13 mouse cellular contexts compared by ENCODE assay signal in the genomic region with DNA sequence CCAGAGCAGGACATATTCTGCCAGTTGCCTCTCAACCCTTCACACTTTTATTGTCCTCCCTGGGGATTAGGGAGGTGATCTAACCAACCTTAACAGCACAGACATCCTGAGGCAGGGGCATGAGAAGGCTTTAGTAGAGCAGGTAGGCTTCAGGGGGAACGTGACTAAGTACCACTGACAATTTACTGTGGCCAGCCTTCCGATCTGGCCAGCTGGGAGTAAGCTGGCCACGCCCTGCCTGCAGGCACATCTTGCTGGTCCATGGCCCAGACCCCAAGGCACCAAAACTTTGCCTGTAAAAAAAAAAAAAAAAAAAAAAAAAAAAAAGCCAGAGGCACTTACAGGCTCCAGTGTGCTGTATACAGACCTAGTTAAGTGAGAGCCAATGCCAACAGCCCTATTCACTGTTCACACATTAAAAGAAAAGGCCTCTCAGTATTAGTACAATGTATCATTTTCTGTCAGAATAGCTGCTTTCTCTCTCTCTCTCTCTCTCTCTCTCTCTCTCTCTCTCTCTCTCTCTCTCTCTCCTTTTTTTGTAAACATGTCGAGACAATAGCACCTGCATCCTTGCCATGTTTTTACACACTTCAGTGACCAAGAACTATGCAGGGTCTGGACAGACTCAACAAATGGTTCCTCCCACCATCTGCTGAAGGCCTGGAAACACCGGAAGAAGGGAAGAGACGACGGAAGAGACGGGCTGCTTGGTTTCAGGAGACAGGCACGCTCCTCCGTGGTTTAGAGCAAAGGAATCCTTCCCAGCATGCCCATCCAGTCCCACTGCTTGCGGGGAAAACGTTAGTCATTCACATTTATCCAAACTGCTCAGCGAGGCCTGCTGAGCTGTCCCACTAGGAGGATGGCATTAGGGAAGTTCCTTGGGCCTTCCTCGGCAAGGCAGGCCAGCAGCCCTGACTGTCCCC. TPM values are rescaled to one million over a fixed set of nuclear protein-coding genes. Genes with fewer than 3 reads are reported as not detected.
DNase-seq lines count a peak whose midpoint lies in the region; ATAC-seq lines count a peak whose summit lies in the region.
"Had no signal": no experiment of that assay in that cellular context is flagged by ENCODE, and none has a peak within 500 bp of the region (broad histone marks: within the 10 kb centered on the region; RNA-seq: fewer than 3 reads in every experiment).

No protein-coding gene starts in this region.

- H3K36me3 ChIP-seq in hindbrain, embryonic 10.5 days: peaks cover 47% of the 10 kb centered on the region
- no peaks in the 10 kb centered on the region for H3K36me3 ChIP-seq in hindbrain, embryonic 11.5 days (ENCODE audit: control insufficient read depth, insufficient read depth, low read length)
- no peaks in the 10 kb centered on the region for H3K36me3 ChIP-seq in ES-E14 (ENCODE audit: control insufficient read depth, insufficient read depth, low read length, poor library complexity, severe bottlenecking)
- no peaks in the 10 kb centered on the region for H3K36me3 ChIP-seq in embryonic facial prominence, embryonic 14.5 days (ENCODE audit: control insufficient read depth, insufficient read depth, low read length)
- H3K36me3 ChIP-seq in hindbrain, embryonic 14.5 days (replicated peaks; ENCODE audit: control insufficient read depth, insufficient read depth): peaks cover 38% of the 10 kb centered on the region
- H3K36me3 ChIP-seq in kidney, embryonic 16.5 days (ENCODE audit: insufficient read depth, low read length): no peaks in the 10 kb centered on the region
- H3K36me3 ChIP-seq: liver, embryonic 15.5 days had no signal

- no peak for DNase-seq in hindbrain, embryonic 10.5 days (ENCODE audit: low spot score)
- DNase-seq in hindbrain, embryonic 11.5 days (ENCODE audit: low spot score): no peak
- no peak for DNase-seq in ES-E14 (ENCODE audit: low read depth, low spot score)
- peak; percentile 49 for DNase-seq in embryonic facial prominence, embryonic 14.5 days (ENCODE audit: low spot score)
- no peak for DNase-seq in hindbrain, embryonic 14.5 days (ENCODE audit: low spot score)
- no peak for DNase-seq in T-cell, adult 2 months (ENCODE audit: low spot score)
- DNase-seq: adrenal gland, postnatal 36 days; gastrocnemius, adult 2 months; thymus, postnatal 4 days had no signal

- H3K27me3 ChIP-seq in hindbrain, embryonic 10.5 days (ENCODE audit: insufficient read depth, poor library complexity, severe bottlenecking): no peaks in the 10 kb centered on the region
- no peaks in the 10 kb centered on the region for H3K27me3 ChIP-seq in hindbrain, embryonic 11.5 days (ENCODE audit: control insufficient read depth, insufficient read depth, low read length)
- H3K27me3 ChIP-seq in embryonic facial prominence, embryonic 14.5 days (replicated peaks; ENCODE audit: control insufficient read depth, insufficient read depth, low read length): no peaks in the 10 kb centered on the region
- H3K27me3 ChIP-seq in hindbrain, embryonic 14.5 days (ENCODE audit: control insufficient read depth, insufficient read depth, low read length): no peaks in the 10 kb centered on the region
- H3K27me3 ChIP-seq in kidney, embryonic 16.5 days (ENCODE audit: insufficient read depth, low read length): no peaks in the 10 kb centered on the region
- H3K27me3 ChIP-seq: liver, embryonic 15.5 days had no signal

- H3K4me1 ChIP-seq in hindbrain, embryonic 10.5 days (replicated peaks): peaks cover 9% of the 10 kb centered on the region; the same call in 1 of the 2 replicates
- H3K4me1 ChIP-seq in hindbrain, embryonic 11.5 days (replicated peaks; ENCODE audit: control insufficient read depth, insufficient read depth, low read length): no peaks in the 10 kb centered on the region
- no peaks in the 10 kb centered on the region for H3K4me1 ChIP-seq in ES-E14 (ENCODE audit: control insufficient read depth in 2 of 2, insufficient read depth in 2 of 2, low read length in 2 of 2, poor library complexity in 1 of 2)
- no peaks in the 10 kb centered on the region for H3K4me1 ChIP-seq in embryonic facial prominence, embryonic 14.5 days (ENCODE audit: control insufficient read depth, insufficient read depth, low read length)
- H3K4me1 ChIP-seq in hindbrain, embryonic 14.5 days (replicated peaks; ENCODE audit: control insufficient read depth, insufficient read depth, low read length): no peaks in the 10 kb centered on the region
- H3K4me1 ChIP-seq in kidney, embryonic 16.5 days (ENCODE audit: insufficient read depth, low read length): no peaks in the 10 kb centered on the region
- H3K4me1 ChIP-seq: liver, embryonic 15.5 days had no signal

- in situ Hi-C loops in ES-E14 (cut with MboI; ENCODE audit: low sequenced_read_pairs in 2 of 2, unreplicated experiment in 2 of 2): loop anchor here in 1 of 2 experiments (25.0 kb wide), 1 partner anchor 281 kb away; no protein-coding TSS in a partner anchor

- H3K9ac ChIP-seq in hindbrain, embryonic 11.5 days (ENCODE audit: low read depth, low read length): no peak overlapping the region
- H3K9ac ChIP-seq in ES-E14 (ENCODE audit: insufficient read depth, low read depth, low read length, poor library complexity, severe bottlenecking): no peak overlapping the region
- H3K9ac ChIP-seq in embryonic facial prominence, embryonic 14.5 days (ENCODE audit: low read depth, low read length): no peak overlapping the region
- no peak overlapping the region for H3K9ac ChIP-seq in hindbrain, embryonic 14.5 days
- H3K9ac ChIP-seq in kidney, embryonic 16.5 days (replicated peaks; ENCODE audit: low read length): no peak overlapping the region
- H3K9ac ChIP-seq: liver, embryonic 15.5 days had no signal

- H3K9me3 ChIP-seq in hindbrain, embryonic 10.5 days: 0 out of 2 replicates have a peak, but pooled peaks cover 2% of the 10 kb centered on the region
- H3K9me3 ChIP-seq in hindbrain, embryonic 11.5 days (ENCODE audit: control insufficient read depth, low read length): no peaks in the 10 kb centered on the region
- no peaks in the 10 kb centered on the region for H3K9me3 ChIP-seq in ES-E14 (ENCODE audit: control insufficient read depth, insufficient read depth, low read depth, low read length)
- H3K9me3 ChIP-seq in embryonic facial prominence, embryonic 14.5 days (ENCODE audit: control insufficient read depth, low read length): no peaks in the 10 kb centered on the region
- H3K9me3 ChIP-seq in hindbrain, embryonic 14.5 days (ENCODE audit: control insufficient read depth, low read length): no peaks in the 10 kb centered on the region
- H3K9me3 ChIP-seq in kidney, embryonic 16.5 days (ENCODE audit: low read length): no peaks in the 10 kb centered on the region
- H3K9me3 ChIP-seq: liver, embryonic 15.5 days had no signal

- H3K27ac ChIP-seq in hindbrain, embryonic 10.5 days: peak overlapping the region; percentile 50; the same call in 1 of the 2 replicates
- H3K27ac ChIP-seq in hindbrain, embryonic 11.5 days (ENCODE audit: low read depth, low read length): no peak overlapping the region
- no peak overlapping the region for H3K27ac ChIP-seq in ES-E14 (ENCODE audit: insufficient read depth, low read depth, low read length, poor library complexity, severe bottlenecking)
- H3K27ac ChIP-seq in embryonic facial prominence, embryonic 14.5 days (replicated peaks; ENCODE audit: low read depth, low read length): no peak overlapping the region
- no peak overlapping the region for H3K27ac ChIP-seq in hindbrain, embryonic 14.5 days
- H3K27ac ChIP-seq in kidney, embryonic 16.5 days (ENCODE audit: low read length): no peak overlapping the region
- H3K27ac ChIP-seq: gastrocnemius, adult 2 months; liver, embryonic 15.5 days had no signal

- 73% methylated on average over 14 of the region's 14 CpGs for WGBS in hindbrain, embryonic 10.5 days
- 71% methylated on average over 14 of the region's 14 CpGs for WGBS in hindbrain, embryonic 11.5 days
- WGBS in embryonic facial prominence, embryonic 14.5 days: 53% methylated on average over 14 of the region's 14 CpGs
- 58% methylated on average over 14 of the region's 14 CpGs for WGBS in hindbrain, embryonic 14.5 days
- WGBS in kidney, embryonic 16.5 days: 66% methylated on average over 14 of the region's 14 CpGs

- no peak overlapping the region for H3K4me2 ChIP-seq in hindbrain, embryonic 11.5 days (replicated peaks; ENCODE audit: low read depth, low read length)
- H3K4me2 ChIP-seq in embryonic facial prominence, embryonic 14.5 days (ENCODE audit: low read depth, low read length): no peak overlapping the region
- H3K4me2 ChIP-seq in hindbrain, embryonic 14.5 days (replicated peaks): no peak overlapping the region
- H3K4me2 ChIP-seq in kidney, embryonic 16.5 days (replicated peaks; ENCODE audit: low read depth, low read length): no peak overlapping the region
- H3K4me2 ChIP-seq: heart, embryonic 11.5 days; liver, embryonic 15.5 days had no signal

- H3K4me3 ChIP-seq in hindbrain, embryonic 10.5 days: no peak overlapping the region
- H3K4me3 ChIP-seq in hindbrain, embryonic 11.5 days (ENCODE audit: low read depth, low read length): no peak overlapping the region
- no peak overlapping the region for H3K4me3 ChIP-seq in ES-E14 (ENCODE audit: insufficient read depth in 1 of 2, low read depth in 1 of 2, low read length in 2 of 2, poor library complexity in 1 of 2, severe bottlenecking in 1 of 2)
- H3K4me3 ChIP-seq in embryonic facial prominence, embryonic 14.5 days (ENCODE audit: low read depth, low read length): no peak overlapping the region
- H3K4me3 ChIP-seq in hindbrain, embryonic 14.5 days (replicated peaks; ENCODE audit: low read length): no peak overlapping the region
- H3K4me3 ChIP-seq in kidney, embryonic 16.5 days (ENCODE audit: low read length): no peak overlapping the region
- H3K4me3 ChIP-seq: gastrocnemius, adult 2 months; liver, embryonic 15.5 days had no signal

- ATAC-seq in hindbrain, embryonic 11.5 days (ENCODE audit: low FRiP score): no peak
- ATAC-seq in embryonic facial prominence, embryonic 14.5 days (ENCODE audit: low read depth): peak; percentile 63; the same call in 1 of the 2 replicates
- peak; percentile 68; the same call in 1 of the 2 replicates for ATAC-seq in hindbrain, embryonic 14.5 days (ENCODE audit: low FRiP score)
- no peak for ATAC-seq in kidney, embryonic 16.5 days (ENCODE audit: low FRiP score, low TSS enrichment)
- no peak for ATAC-seq in inflammation-experienced regulatory T-cells, adult 6 months

RNA-seq across cellular contexts. Expression of gene Scg5, which starts 11.0 kb away (rescaled TPM):
- 18.4 and 43.0 TPM in 2 replicates for polyA plus RNA-seq in hindbrain, embryonic 10.5 days (2016; fragmentation: Nextera tagmentation; extraction: Ambion mirVana)
- polyA plus RNA-seq in hindbrain, embryonic 11.5 days (2014; fragmentation: Nextera tagmentation; extraction: Ambion mirVana): 53.7 and 56.9 TPM in 2 replicates
- total RNA-seq in ES-E14 (2012; rRNA removed): 0.79 TPM in 1 of 2 replicates, not detected in the other
- polyA plus RNA-seq in embryonic facial prominence, embryonic 14.5 days (2014; fragmentation: Nextera tagmentation; extraction: Ambion mirVana): 8.6 and 9.4 TPM in 2 replicates
- 240 and 244 TPM in 2 replicates for polyA plus RNA-seq in hindbrain, embryonic 14.5 days (2014; fragmentation: Nextera tagmentation; extraction: Ambion mirVana)
- 6.7 and 6.8 TPM in 2 replicates for polyA plus RNA-seq in kidney, embryonic 16.5 days (2015; fragmentation: Nextera tagmentation; extraction: Ambion mirVana)
- polyA plus RNA-seq in inflammation-experienced regulatory T-cells, adult 6 months (2017; shearing (Covaris generic)): 10 to 100 TPM in 1 of 3 experiments, 1 to 10 TPM in 1, under 1 TPM in 1; 0.59 to 12.5 (median 8.1) TPM
- total RNA-seq: gastrocnemius, adult 2 months had no signal

RNA-seq across cellular contexts. Expression of gene Arhgap11a, which starts 30.5 kb away (rescaled TPM):
- polyA plus RNA-seq in hindbrain, embryonic 10.5 days (2016; fragmentation: Nextera tagmentation; extraction: Ambion mirVana): 31.6 and 33.9 TPM in 2 replicates
- 6.4 and 9.0 TPM in 2 replicates for polyA plus RNA-seq in hindbrain, embryonic 11.5 days (2014; fragmentation: Nextera tagmentation; extraction: Ambion mirVana)
- total RNA-seq in ES-E14 (2012; rRNA removed): 21.5 and 25.2 TPM in 2 replicates
- 4.1 and 4.2 TPM in 2 replicates for polyA plus RNA-seq in embryonic facial prominence, embryonic 14.5 days (2014; fragmentation: Nextera tagmentation; extraction: Ambion mirVana)
- polyA plus RNA-seq in hindbrain, embryonic 14.5 days (2014; fragmentation: Nextera tagmentation; extraction: Ambion mirVana): 1.1 TPM in 2 replicates
- 28.3 and 31.8 TPM in 2 replicates for polyA plus RNA-seq in kidney, embryonic 16.5 days (2015; fragmentation: Nextera tagmentation; extraction: Ambion mirVana)
- polyA plus RNA-seq in inflammation-experienced regulatory T-cells, adult 6 months (2017; shearing (Covaris generic)): 10 to 100 TPM in 1 of 3 experiments, 1 to 10 TPM in 2; 1.6 to 16.6 (median 2.3) TPM

RNA-seq across cellular contexts. Expression of gene Grem1, which starts 59.5 kb away (rescaled TPM):
- polyA plus RNA-seq in hindbrain, embryonic 10.5 days (2016; fragmentation: Nextera tagmentation; extraction: Ambion mirVana): 0.21 and 0.55 TPM in 2 replicates
- 0.46 and 0.91 TPM in 2 replicates for polyA plus RNA-seq in hindbrain, embryonic 11.5 days (2014; fragmentation: Nextera tagmentation; extraction: Ambion mirVana)
- total RNA-seq in ES-E14 (2012; rRNA removed): 0.26 and 0.76 TPM in 2 replicates
- polyA plus RNA-seq in embryonic facial prominence, embryonic 14.5 days (2014; fragmentation: Nextera tagmentation; extraction: Ambion mirVana): 1.9 and 2.8 TPM in 2 replicates
- polyA plus RNA-seq in hindbrain, embryonic 14.5 days (2014; fragmentation: Nextera tagmentation; extraction: Ambion mirVana): 1.7 and 2.2 TPM in 2 replicates
- 0.17 and 0.19 TPM in 2 replicates for polyA plus RNA-seq in kidney, embryonic 16.5 days (2015; fragmentation: Nextera tagmentation; extraction: Ambion mirVana)
- polyA plus RNA-seq in inflammation-experienced regulatory T-cells, adult 6 months (2017; shearing (Covaris generic)): not detected
- total RNA-seq: gastrocnemius, adult 2 months had no signal

Comparison
In these comparisons a context has a peak if more than half of its experiments do, and no peak if none do; other contexts are left out.
1. ATAC-seq: peak in embryonic facial prominence, embryonic 14.5 days (single experiment) and hindbrain, embryonic 14.5 days (single experiment); none in hindbrain, embryonic 11.5 days (single experiment), kidney, embryonic 16.5 days (single experiment) and inflammation-experienced regulatory T-cells, adult 6 months (single experiment).